Mouse (Mus musculus) neural tube, embryonic 11.5 days (tissue): ENCODE measurements around the gene Ugt1a6b. TPM values are rescaled to one million over a fixed set of nuclear protein-coding genes. Genes with fewer than 3 reads are reported as not detected.

Experiments used
- ATAC-seq: fragments of 200-750 bp; cut with Nextera tagmentation; 2 replicates; pipeline ENCODE4 v1.8.0; 2017; ENCODE audit warnings: moderate number of reproducible peaks, mild to moderate bottlenecking, moderate TSS enrichment, moderate library complexity; ENCODE audit not compliant: insufficient read depth, low FRiP score, low TSS enrichment
- DNase-seq: peaks from one replicate; pipeline ENCODE4 v3.0.0-alpha.2; 2015; ENCODE audit warnings: low spot score
- H3K27ac ChIP-seq: fragments of 300-500 bp; sonication (generic); 2 replicates; pipeline ENCODE4 v1.5.1; 2014; ENCODE audit warnings: low read depth, mild to moderate bottlenecking, low read length
- H3K27me3 ChIP-seq: fragments of 300-500 bp; sonication (generic); 2 replicates; pipeline ENCODE4 v1.6.1; 2014; ENCODE audit warnings: mild to moderate bottlenecking, low read length, mixed read lengths; ENCODE audit not compliant: control insufficient read depth, insufficient read depth
- H3K36me3 ChIP-seq: fragments of 300-500 bp; sonication (generic); 2 replicates; pipeline ENCODE4 v1.6.1; 2014; ENCODE audit warnings: mild to moderate bottlenecking, low read length, moderate library complexity, mixed read lengths; ENCODE audit not compliant: control insufficient read depth, insufficient read depth
- H3K4me1 ChIP-seq: fragments of 300-500 bp; sonication (generic); 2 replicates; pipeline ENCODE4 v1.6.1; 2014; ENCODE audit warnings: low read length, mixed read lengths; ENCODE audit not compliant: control insufficient read depth, insufficient read depth
- H3K4me2 ChIP-seq: fragments of 300-500 bp; sonication (generic); 2 replicates; pipeline ENCODE4 v1.6.1; 2014; ENCODE audit warnings: low read depth, mild to moderate bottlenecking, moderate library complexity
- H3K4me3 ChIP-seq: fragments of 300-500 bp; sonication (generic); 2 replicates; pipeline ENCODE4 v1.5.1; 2014; ENCODE audit warnings: low read depth, low read length
- H3K9ac ChIP-seq: fragments of 300-500 bp; sonication (generic); 2 replicates; pipeline ENCODE4 v1.6.1; 2014; ENCODE audit warnings: mild to moderate bottlenecking, low read length
- H3K9me3 ChIP-seq: fragments of 300-500 bp; sonication (generic); 2 replicates; pipeline ENCODE4 v1.6.1; 2016; ENCODE audit warnings: low read length; ENCODE audit not compliant: control insufficient read depth
- WGBS: fragments of 180-500 bp; shearing (Covaris S2); extraction: QIAGEN DNeasy Blood & Tissue Kit; methylation state at CpG from one replicate; pipeline ENCODE4 v1.1.7; 2014; 5-methylcytosine and 5-hydroxymethylcytosine counted together
- polyA plus RNA-seq: library from polyadenylated mRNA; unstranded; fragments of >200 nt; fragmentation: Nextera tagmentation; extraction: Ambion mirVana; gene quantifications from 2 replicates; pipeline ENCODE4 v1.2.1, GENCODE M21; 2014

The Ugt1a6b gene
- polyA plus RNA-seq, 1 experiment from 2014 or later: not detected

GRCm38 (mm10) chr1:88227482-88227881 is 124.4 kb downstream of the Ugt1a6b start:
- no peaks in the 10 kb centered on the region for H3K27me3 ChIP-seq
- no peak overlapping the region for H3K4me3 ChIP-seq
- DNase-seq (no peak), ATAC-seq (no peak)
- no peaks in the 10 kb centered on the region for H3K4me1 ChIP-seq
- no peak overlapping the region for H3K27ac ChIP-seq
- peaks cover 69% of the 10 kb centered on the region for H3K9me3 ChIP-seq
- 59% methylated on average over 2 of the region's 2 CpGs for WGBS
- H3K36me3 ChIP-seq: no peaks in the 10 kb centered on the region
- H3K9ac ChIP-seq: no peak overlapping the region
- H3K4me2 ChIP-seq: no peak overlapping the region

- H3K4me3 ChIP-seq: no peak overlapping the region
- no peaks in the 10 kb centered on the region for H3K27me3 ChIP-seq
- H3K9me3 ChIP-seq: peaks cover 75% of the 10 kb centered on the region
- H3K4me2 ChIP-seq: no peak overlapping the region
- WGBS: 70% methylated on average over 7 of the region's 7 CpGs
- H3K9ac ChIP-seq: no peak overlapping the region
- no peaks in the 10 kb centered on the region for H3K4me1 ChIP-seq
- ATAC-seq (no peak), DNase-seq (no peak)
- H3K36me3 ChIP-seq: no peaks in the 10 kb centered on the region
- H3K27ac ChIP-seq: no peak overlapping the region
These were observed 125.1 kb downstream of the Ugt1a6b start for GRCm38 (mm10) chr1:88228121-88228520.

- ATAC-seq (no peak), DNase-seq (no peak)
- Histone ChIP-seq H3K4me2 (no peak overlapping the region), H3K4me3 (no peak overlapping the region), H3K9me3 (peaks cover 90% of the 10 kb centered on the region), H3K27me3 (no peaks in the 10 kb centered on the region), H3K9ac (no peak overlapping the region), H3K4me1 (no peaks in the 10 kb centered on the region), H3K36me3 (no peaks in the 10 kb centered on the region), H3K27ac (no peak overlapping the region)
- WGBS: 85% methylated on average over 3 of the region's 3 CpGs
These were observed 126.5 kb downstream of the Ugt1a6b start for GRCm38 (mm10) chr1:88229566-88229965.

- H3K9me3 ChIP-seq: peaks cover 94% of the 10 kb centered on the region
- ATAC-seq: no peak; the same call in 1 of the 2 replicates
- H3K27ac ChIP-seq: no peak overlapping the region
- H3K4me1 ChIP-seq: no peaks in the 10 kb centered on the region
- no peak overlapping the region for H3K4me3 ChIP-seq
- no peaks in the 10 kb centered on the region for H3K27me3 ChIP-seq
- DNase-seq: no peak
- no peaks in the 10 kb centered on the region for H3K36me3 ChIP-seq
- no peak overlapping the region for H3K9ac ChIP-seq
- no peak overlapping the region for H3K4me2 ChIP-seq
- WGBS: 84% methylated on average over 5 of the region's 5 CpGs
These were observed 126.9 kb downstream of the Ugt1a6b start for GRCm38 (mm10) chr1:88229986-88230385.

GRCm38 (mm10) chr1:88230421-88230820 is 127.4 kb downstream of the Ugt1a6b start:
- ATAC-seq: no peak
- H3K4me3 ChIP-seq: no peak overlapping the region
- H3K27ac ChIP-seq: no peak overlapping the region

GRCm38 (mm10) chr1:88230981-88231802 is 128.1 kb downstream of the Ugt1a6b start:
- H3K36me3 ChIP-seq: no peaks in the 10 kb centered on the region
- no peak overlapping the region for H3K4me2 ChIP-seq
- H3K4me3 ChIP-seq: no peak overlapping the region
- H3K9ac ChIP-seq: no peak overlapping the region
- peaks cover 96% of the 10 kb centered on the region for H3K9me3 ChIP-seq
- 74% methylated on average over 6 of the region's 6 CpGs for WGBS
- DNase-seq (no peak), ATAC-seq (no peak)
- no peak overlapping the region for H3K27ac ChIP-seq
- no peaks in the 10 kb centered on the region for H3K4me1 ChIP-seq
- H3K27me3 ChIP-seq: no peaks in the 10 kb centered on the region

More at GRCm38 (mm10) chr1:88230421-88230820, 127.4 kb downstream of the Ugt1a6b start:
- Histone ChIP-seq H3K4me2 (no peak overlapping the region), H3K9me3 (peaks cover 96% of the 10 kb centered on the region), H3K27me3 (no peaks in the 10 kb centered on the region), H3K9ac (no peak overlapping the region), H3K36me3 (no peaks in the 10 kb centered on the region), H3K4me1 (no peaks in the 10 kb centered on the region)
- no peak for DNase-seq
- WGBS: 71% methylated on average over 7 of the region's 7 CpGs

GRCm38 (mm10) chr1:88231803-88232499 is 128.9 kb downstream of the Ugt1a6b start:
- DNase-seq (no peak), ATAC-seq (no peak)
- no peaks in the 10 kb centered on the region for H3K36me3 ChIP-seq
- H3K9ac ChIP-seq: no peak overlapping the region
- no peak overlapping the region for H3K27ac ChIP-seq
- H3K9me3 ChIP-seq: peaks cover 93% of the 10 kb centered on the region
- no peak overlapping the region for H3K4me3 ChIP-seq
- H3K4me2 ChIP-seq: no peak overlapping the region
- 66% methylated on average over 7 of the region's 7 CpGs for WGBS
- H3K27me3 ChIP-seq: no peaks in the 10 kb centered on the region
- H3K4me1 ChIP-seq: no peaks in the 10 kb centered on the region

GRCm38 (mm10) chr1:88232664-88233380 is 129.8 kb downstream of the Ugt1a6b start:
- no peaks in the 10 kb centered on the region for H3K4me1 ChIP-seq

More at GRCm38 (mm10) chr1:88232664-88233380, 129.8 kb downstream of the Ugt1a6b start:
- 56% methylated on average over 3 of the region's 3 CpGs for WGBS
- Histone ChIP-seq H3K27me3 (no peaks in the 10 kb centered on the region), H3K27ac (no peak overlapping the region), H3K9me3 (peaks cover 93% of the 10 kb centered on the region), H3K9ac (no peak overlapping the region), H3K4me3 (no peak overlapping the region), H3K4me2 (no peak overlapping the region), H3K36me3 (no peaks in the 10 kb centered on the region)
- DNase-seq: no peak
- ATAC-seq: no peak
